Mouse (Mus musculus) stomach, postnatal 0 days (tissue): ENCODE measurements around the gene Icam2. TPM values are rescaled to one million over a fixed set of nuclear protein-coding genes. Genes with fewer than 3 reads are reported as not detected.
"Not testable (repeated sequence)": the region's sequence is repeated elsewhere in the genome, so short reads cannot be mapped to it uniquely, and the experiment has no call there.

Experiments used
- ATAC-seq: fragments of 200-750 bp; cut with Nextera tagmentation; 2 replicates; pipeline ENCODE4 v1.8.0; 2017; ENCODE audit not compliant: low FRiP score, low TSS enrichment
- DNase-seq: peaks from one replicate; pipeline ENCODE4 v3.0.0-alpha.2; 2016; ENCODE audit warnings: low spot score
- H3K27ac ChIP-seq: fragments of 300-500 bp; sonication (generic); replicated peaks from 2 replicates; pipeline ENCODE4 v1.5.1; 2014; ENCODE audit warnings: mild to moderate bottlenecking, control low read depth
- H3K27me3 ChIP-seq: fragments of 300-500 bp; sonication (generic); 2 replicates; pipeline ENCODE4 v1.6.1; 2014; ENCODE audit warnings: low read length; ENCODE audit not compliant: control insufficient read depth, insufficient read depth
- H3K36me3 ChIP-seq: fragments of 300-500 bp; sonication (generic); 2 replicates; pipeline ENCODE4 v1.6.1; 2014; ENCODE audit warnings: low read length, mixed read lengths; ENCODE audit not compliant: control insufficient read depth, insufficient read depth
- H3K4me1 ChIP-seq: fragments of 300-500 bp; sonication (generic); replicated peaks from 2 replicates; pipeline ENCODE4 v1.6.1; 2014; ENCODE audit warnings: antibody characterized with exemption; ENCODE audit not compliant: control insufficient read depth, insufficient read depth
- H3K4me2 ChIP-seq: fragments of 300-500 bp; sonication (generic); replicated peaks from 2 replicates; pipeline ENCODE4 v1.6.1; 2014; ENCODE audit warnings: low read depth, mild to moderate bottlenecking, control low read depth, moderate library complexity
- H3K4me3 ChIP-seq: fragments of 300-500 bp; sonication (generic); 2 replicates; pipeline ENCODE4 v1.5.1; 2014; ENCODE audit warnings: low read depth, low read length, control low read depth
- H3K9ac ChIP-seq: fragments of 300-500 bp; sonication (generic); 2 replicates; pipeline ENCODE4 v1.6.1; 2014; ENCODE audit warnings: mild to moderate bottlenecking, low read length, control low read depth, mixed read lengths
- H3K9me3 ChIP-seq: fragments of 300-500 bp; sonication (generic); 2 replicates; pipeline ENCODE4 v1.6.1; 2016; ENCODE audit warnings: low read length; ENCODE audit not compliant: control insufficient read depth
- CTCF ChIP-seq: IDR thresholded peaks from 2 replicates; pipeline ENCODE4 v1.5.1; 2016; ENCODE audit warnings: antibody characterized with exemption, low read depth, mild to moderate bottlenecking, moderate library complexity
- EP300 ChIP-seq: optimal IDR thresholded peaks from 2 replicates; pipeline ENCODE3; 2016; ENCODE audit warnings: antibody characterized with exemption
- WGBS: fragments of 180-500 bp; shearing (Covaris S2); extraction: QIAGEN DNeasy Blood & Tissue Kit; methylation state at CpG from one replicate; pipeline ENCODE4 v1.1.7; 2014; 5-methylcytosine and 5-hydroxymethylcytosine counted together
- polyA plus RNA-seq: library from polyadenylated mRNA; unstranded; fragments of >200 nt; fragmentation: Nextera tagmentation; extraction: Ambion mirVana; gene quantifications from 2 replicates; pipeline ENCODE4 v1.2.1, GENCODE M21; 2015

Icam2 gene
- polyA plus RNA-seq, 1 experiment from 2014 or later: 12.7 TPM

DNA sequence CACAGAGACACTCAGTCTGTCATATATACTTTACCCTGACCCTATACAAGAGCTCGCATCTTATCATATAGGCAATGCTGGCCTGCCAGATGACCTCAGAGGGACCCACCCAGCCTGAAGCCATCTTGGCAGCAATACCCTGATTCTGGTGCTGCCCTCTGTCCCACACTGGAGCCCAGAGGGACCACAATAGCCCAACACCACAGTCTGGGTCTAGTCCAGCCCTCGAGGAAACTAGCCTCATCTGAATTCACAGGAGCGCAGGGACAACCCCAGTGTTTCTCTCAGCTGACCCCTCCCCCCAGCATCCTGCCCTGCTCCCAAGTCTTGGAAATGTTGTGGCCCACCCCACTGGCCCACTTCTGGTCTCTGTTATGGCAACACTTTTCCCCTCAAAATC lies 36.6 kb downstream of the Icam2 start:
- H3K4me3 ChIP-seq: no peak overlapping the region
- peak; percentile 33; the same call in 1 of the 2 replicates for ATAC-seq
- no peak for DNase-seq
- TF ChIP-seq EP300 (no peak), CTCF (no peak)
- no peaks in the 10 kb centered on the region for H3K36me3 ChIP-seq
- H3K27me3 ChIP-seq: no peaks in the 10 kb centered on the region
- H3K9ac ChIP-seq: no peak overlapping the region
- H3K4me2 ChIP-seq: no peak overlapping the region
- WGBS: 58% methylated on average over 3 of the region's 3 CpGs
- H3K9me3 ChIP-seq: no peaks in the 10 kb centered on the region
- H3K27ac ChIP-seq: no peak overlapping the region
- no peaks in the 10 kb centered on the region for H3K4me1 ChIP-seq

DNA sequence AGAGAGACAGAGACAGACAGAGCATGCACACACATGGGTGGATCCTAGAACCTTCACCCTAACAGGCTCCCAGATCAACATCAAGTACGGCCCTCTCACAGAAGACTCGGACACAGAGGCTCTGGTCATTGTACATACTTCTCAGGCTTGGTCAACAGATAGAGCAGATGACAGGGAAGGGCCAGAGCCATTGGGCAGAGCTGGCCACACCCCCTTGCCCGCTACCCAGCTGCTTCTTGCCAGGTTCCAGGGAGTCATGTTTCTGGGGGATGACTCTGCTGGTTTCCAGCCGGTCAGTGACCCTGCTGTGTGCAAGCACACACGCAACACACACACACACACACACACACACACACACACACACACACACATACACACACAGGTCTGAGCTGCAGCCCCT lies 37.0 kb downstream of the Icam2 start:
- no peak overlapping the region for H3K27ac ChIP-seq
- no peaks in the 10 kb centered on the region for H3K9me3 ChIP-seq
- ATAC-seq (peak; percentile 47; the same call in 1 of the 2 replicates), DNase-seq (no peak)
- H3K27me3 ChIP-seq: no peaks in the 10 kb centered on the region
- no peaks in the 10 kb centered on the region for H3K36me3 ChIP-seq
- no peak overlapping the region for H3K4me3 ChIP-seq
- TF ChIP-seq EP300 (no peak), CTCF (no peak)
- no peak overlapping the region for H3K4me2 ChIP-seq
- H3K9ac ChIP-seq: no peak overlapping the region
- no peaks in the 10 kb centered on the region for H3K4me1 ChIP-seq
- 42% methylated on average over 5 of the region's 5 CpGs for WGBS

DNA sequence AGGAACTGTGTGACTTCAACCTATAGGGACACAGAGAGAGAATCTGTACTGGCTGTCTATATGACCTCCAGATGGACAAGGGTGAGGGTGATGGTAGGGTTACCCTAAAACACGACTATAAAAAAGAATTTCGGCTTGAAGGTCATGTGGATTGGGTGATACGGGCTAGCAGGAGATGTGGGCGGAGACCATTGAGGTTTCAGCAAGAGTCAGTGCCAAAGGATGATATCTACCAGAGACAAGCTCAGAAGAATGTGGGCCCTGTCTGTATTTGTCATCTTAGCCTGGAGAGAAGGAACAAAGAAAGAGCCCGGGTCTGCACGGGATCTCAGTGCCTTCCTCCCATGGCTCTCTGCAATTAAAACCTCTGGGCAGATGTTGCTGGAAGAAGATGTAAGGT lies 38.1 kb downstream of the Icam2 start:
- Histone ChIP-seq H3K4me2 (no peak overlapping the region), H3K36me3 (no peaks in the 10 kb centered on the region), H3K9me3 (no peaks in the 10 kb centered on the region), H3K9ac (no peak overlapping the region), H3K27ac (no peak overlapping the region), H3K27me3 (no peaks in the 10 kb centered on the region), H3K4me3 (no peak overlapping the region), H3K4me1 (no peaks in the 10 kb centered on the region)
- WGBS: 76% methylated on average over 6 of the region's 6 CpGs
- TF ChIP-seq CTCF (no peak), EP300 (no peak)
- DNase-seq (no peak), ATAC-seq (no peak)

DNA sequence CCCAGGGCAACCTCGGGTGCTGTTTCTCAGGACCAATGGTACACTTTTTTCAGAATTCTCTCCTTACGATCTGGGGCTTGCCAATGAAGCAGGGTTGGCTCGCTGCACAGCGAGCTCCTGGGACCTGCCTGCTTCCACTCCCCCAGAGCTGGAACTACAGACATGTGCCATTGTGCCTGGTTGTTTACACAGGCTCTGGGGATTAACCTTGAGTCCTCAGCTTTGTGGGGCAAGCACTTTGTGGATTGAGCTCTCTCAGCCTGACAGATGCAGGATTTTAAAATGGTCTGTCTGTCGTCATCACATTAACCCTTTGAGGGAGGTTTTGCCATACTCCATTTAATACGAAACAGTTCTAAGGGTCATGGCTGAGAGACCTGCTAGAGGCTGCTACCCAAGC lies 43.0 kb downstream of the Icam2 start:
- Histone ChIP-seq H3K9me3 (no peaks in the 10 kb centered on the region), H3K36me3 (no peaks in the 10 kb centered on the region), H3K27me3 (no peaks in the 10 kb centered on the region), H3K27ac (no peak overlapping the region), H3K4me3 (no peak overlapping the region), H3K9ac (no peak overlapping the region), H3K4me1 (no peaks in the 10 kb centered on the region), H3K4me2 (no peak overlapping the region)
- no peak for ATAC-seq
- 27% methylated on average over 6 of the region's 6 CpGs for WGBS
- no peak for DNase-seq
- TF ChIP-seq EP300 (no peak), CTCF (no peak)

DNA sequence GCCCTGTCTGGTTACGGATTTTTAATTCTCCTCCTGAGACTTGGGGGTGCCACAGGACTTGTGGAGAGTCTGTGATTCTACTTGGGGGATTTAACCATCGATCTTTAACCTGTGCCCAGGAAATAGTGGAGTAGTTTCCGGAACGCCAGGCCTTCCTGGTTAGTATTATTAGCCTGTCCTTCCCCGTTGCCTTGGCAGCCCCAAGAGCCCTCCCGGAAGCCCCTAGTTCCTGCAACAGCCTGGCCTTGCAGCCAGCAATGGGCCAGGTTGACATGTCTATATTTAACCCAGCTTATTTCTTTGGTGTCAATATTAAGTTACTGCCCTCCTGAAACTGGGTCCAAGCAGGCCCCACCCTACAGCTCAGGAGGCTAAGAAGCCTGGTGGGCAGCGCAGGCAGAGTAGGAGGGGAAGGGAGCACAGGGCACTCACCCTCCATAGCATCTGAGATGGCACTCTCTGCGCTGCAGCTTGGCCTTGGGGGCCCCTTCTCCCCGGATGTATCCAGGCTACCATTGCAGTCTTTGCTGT lies 46.8 kb downstream of the Icam2 start:
- Histone ChIP-seq H3K9me3 (no peaks in the 10 kb centered on the region), H3K4me2 (no peak overlapping the region), H3K27ac (no peak overlapping the region), H3K27me3 (no peaks in the 10 kb centered on the region), H3K9ac (no peak overlapping the region), H3K4me3 (no peak overlapping the region), H3K4me1 (no peaks in the 10 kb centered on the region), H3K36me3 (no peaks in the 10 kb centered on the region)
- TF ChIP-seq EP300 (no peak), CTCF (no peak)
- 76% methylated on average over 9 of the region's 9 CpGs for WGBS
- no peak for DNase-seq
- ATAC-seq: no peak

DNA sequence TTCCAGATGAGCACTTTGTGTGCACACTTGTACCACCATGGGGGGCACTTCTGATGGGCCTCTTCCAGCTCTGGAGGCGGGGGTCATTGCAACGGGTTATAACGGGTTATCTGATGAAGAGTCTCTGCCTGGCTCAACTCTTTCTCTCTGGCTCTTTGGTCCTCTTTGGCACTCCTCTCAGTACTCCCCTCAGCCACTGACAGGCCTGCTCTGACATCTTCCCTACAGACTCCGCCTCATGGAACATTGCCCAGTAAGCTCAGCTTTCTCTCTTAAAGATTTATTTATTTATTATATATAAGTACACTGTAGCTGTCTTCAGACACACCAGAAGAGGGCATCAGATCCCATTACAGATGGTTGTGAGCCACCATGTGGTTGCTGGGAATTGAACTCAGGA lies 48.6 kb downstream of the Icam2 start:
- H3K4me1 ChIP-seq, H3K27me3 ChIP-seq, ATAC-seq, H3K4me3 ChIP-seq, H3K9me3 ChIP-seq, H3K36me3 ChIP-seq, DNase-seq, H3K27ac ChIP-seq, H3K9ac ChIP-seq, H3K4me2 ChIP-seq: not testable (repeated sequence)
- 85% methylated on average over 4 of the region's 4 CpGs for WGBS
